Mouse (Mus musculus) embryonic facial prominence, embryonic 13.5 days (tissue): ENCODE data around the gene Wipf1. TPM values are rescaled to one million over a fixed set of nuclear protein-coding genes. Genes with fewer than 3 reads are reported as not detected.
A peak's percentile ranks its signal among the peaks of the same experiment; 100 is the strongest.

Experiments used
- ATAC-seq: fragments of 200-750 bp; cut with Nextera tagmentation; 2 replicates; pipeline ENCODE4 v1.8.0; 2017; ENCODE audit warnings: low read depth; ENCODE audit not compliant: insufficient number of reproducible peaks, insufficient read depth, low FRiP score, low TSS enrichment
- H3K27ac ChIP-seq: fragments of 300-500 bp; sonication (generic); 2 replicates; pipeline ENCODE4 v1.5.1; 2015; ENCODE audit warnings: moderate library complexity, mild to moderate bottlenecking, inconsistent platforms
- H3K27me3 ChIP-seq: fragments of 300-500 bp; sonication (generic); 2 replicates; pipeline ENCODE4 v1.6.1; 2015; ENCODE audit warnings: mild to moderate bottlenecking, inconsistent platforms
- H3K36me3 ChIP-seq: fragments of 300-500 bp; sonication (generic); 2 replicates; pipeline ENCODE4 v1.6.1; 2015; ENCODE audit warnings: mild to moderate bottlenecking, inconsistent platforms
- H3K4me1 ChIP-seq: fragments of 300-500 bp; sonication (generic); 2 replicates; pipeline ENCODE4 v1.6.1; 2015; ENCODE audit warnings: inconsistent platforms
- H3K4me2 ChIP-seq: fragments of 300-500 bp; sonication (generic); 2 replicates; pipeline ENCODE4 v1.6.1; 2015; ENCODE audit warnings: moderate library complexity, mild to moderate bottlenecking, inconsistent platforms
- H3K4me3 ChIP-seq: fragments of 300-500 bp; sonication (generic); 2 replicates; pipeline ENCODE4 v1.5.1; 2015; ENCODE audit warnings: mild to moderate bottlenecking, inconsistent platforms
- H3K9ac ChIP-seq: fragments of 300-500 bp; sonication (generic); 2 replicates; pipeline ENCODE4 v1.6.1; 2015; ENCODE audit warnings: mild to moderate bottlenecking, inconsistent platforms
- H3K9me3 ChIP-seq: fragments of 300-500 bp; sonication (generic); 2 replicates; pipeline ENCODE4 v1.6.1; 2016; ENCODE audit warnings: inconsistent platforms
- WGBS: fragments of 180-500 bp; shearing (Covaris S2); methylation state at CpG from one replicate; pipeline ENCODE4 v1.1.7; 2015; ENCODE audit warnings: mixed read lengths; 5-methylcytosine and 5-hydroxymethylcytosine counted together
- polyA plus RNA-seq: library from polyadenylated mRNA; unstranded; fragments of >200 nt; fragmentation: Nextera tagmentation; extraction: Ambion mirVana; gene quantifications from 2 replicates; pipeline ENCODE4 v1.2.1, GENCODE M21; 2015

Gene Wipf1
- polyA plus RNA-seq, 1 experiment from 2014 or later, result 19.9 TPM

GRCm38 (mm10) chr2:73502863-73503429 lies 26.6 kb downstream of the Wipf1 start:
- H3K27me3 ChIP-seq, result no peaks in the 10 kb centered on the region
- no peaks in the 10 kb centered on the region for H3K9me3 ChIP-seq
- WGBS, result 69% methylated on average over 10 of the region's 10 CpGs
- H3K9ac ChIP-seq, result no peak overlapping the region
- H3K27ac ChIP-seq, result peak overlapping the region; percentile 68
- H3K4me1 ChIP-seq, result peaks cover 37% of the 10 kb centered on the region
- 0 out of 2 replicates have a peak, but pooled peaks have one; percentile 53 for ATAC-seq
- no peak overlapping the region for H3K4me2 ChIP-seq
- peaks cover 20% of the 10 kb centered on the region for H3K36me3 ChIP-seq
- no peak overlapping the region for H3K4me3 ChIP-seq

- peaks cover 36% of the 10 kb centered on the region for H3K4me1 ChIP-seq
- no peak overlapping the region for H3K4me2 ChIP-seq
- no peaks in the 10 kb centered on the region for H3K27me3 ChIP-seq
- ATAC-seq, result no peak
- 87% methylated on average over 13 of the region's 13 CpGs for WGBS
- no peak overlapping the region for H3K27ac ChIP-seq
- H3K9ac ChIP-seq, result no peak overlapping the region
- H3K4me3 ChIP-seq, result no peak overlapping the region
- H3K9me3 ChIP-seq, result no peaks in the 10 kb centered on the region
- peaks cover 31% of the 10 kb centered on the region for H3K36me3 ChIP-seq
These were observed 28.7 kb downstream of the Wipf1 start for GRCm38 (mm10) chr2:73500864-73501263.

GRCm38 (mm10) chr2:73498322-73498721 lies 31.2 kb downstream of the Wipf1 start:
- Histone ChIP-seq H3K4me2 (no peak overlapping the region), H3K9me3 (no peaks in the 10 kb centered on the region), H3K4me3 (no peak overlapping the region), H3K4me1 (peaks cover 36% of the 10 kb centered on the region), H3K27me3 (no peaks in the 10 kb centered on the region), H3K27ac (no peak overlapping the region), H3K9ac (no peak overlapping the region), H3K36me3 (peaks cover 31% of the 10 kb centered on the region)
- ATAC-seq, result no peak

- Histone ChIP-seq H3K9me3 (no peaks in the 10 kb centered on the region), H3K36me3 (peaks cover 31% of the 10 kb centered on the region), H3K9ac (no peak overlapping the region), H3K4me3 (no peak overlapping the region), H3K27me3 (no peaks in the 10 kb centered on the region), H3K4me1 (peaks cover 35% of the 10 kb centered on the region), H3K27ac (no peak overlapping the region; the same call in 1 of the 2 replicates), H3K4me2 (no peak overlapping the region)
- WGBS, result 28% methylated on average over 3 of the region's 3 CpGs
- ATAC-seq, result no peak
These were observed 32.0 kb downstream of the Wipf1 start for GRCm38 (mm10) chr2:73497572-73497971.

GRCm38 (mm10) chr2:73496944-73497343 lies 32.6 kb downstream of the Wipf1 start:
- peak overlapping the region; percentile 78; the same call in 1 of the 2 replicates for H3K27ac ChIP-seq
- no peak for ATAC-seq
- H3K4me3 ChIP-seq, result no peak overlapping the region
- H3K9me3 ChIP-seq, result no peaks in the 10 kb centered on the region
- H3K4me1 ChIP-seq, result peaks cover 33% of the 10 kb centered on the region
- no peak overlapping the region for H3K9ac ChIP-seq
- WGBS, result 80% methylated on average over 9 of the region's 9 CpGs
- H3K27me3 ChIP-seq, result no peaks in the 10 kb centered on the region
- H3K4me2 ChIP-seq, result no peak overlapping the region
- peaks cover 27% of the 10 kb centered on the region for H3K36me3 ChIP-seq

- Histone ChIP-seq H3K27me3 (no peaks in the 10 kb centered on the region), H3K36me3 (peaks cover 26% of the 10 kb centered on the region), H3K4me2 (0 out of 2 replicates have a peak overlapping the region, but pooled peaks have one; percentile 24), H3K4me3 (no peak overlapping the region), H3K4me1 (peaks cover 39% of the 10 kb centered on the region), H3K9ac (no peak overlapping the region), H3K9me3 (no peaks in the 10 kb centered on the region), H3K27ac (peak overlapping the region; percentile 78)
- ATAC-seq, result no peak
- 65% methylated on average over 4 of the region's 4 CpGs for WGBS
These were observed 33.2 kb downstream of the Wipf1 start for GRCm38 (mm10) chr2:73496329-73496685.

- no peak for ATAC-seq
- H3K27me3 ChIP-seq, result no peaks in the 10 kb centered on the region
- H3K9ac ChIP-seq, result no peak overlapping the region
- peaks cover 45% of the 10 kb centered on the region for H3K4me1 ChIP-seq
- H3K4me3 ChIP-seq, result no peak overlapping the region
- peaks cover 23% of the 10 kb centered on the region for H3K36me3 ChIP-seq
- WGBS, result 21% methylated on average over 16 of the region's 16 CpGs
- no peaks in the 10 kb centered on the region for H3K9me3 ChIP-seq
- peak overlapping the region; percentile 24; the same call in 1 of the 2 replicates for H3K4me2 ChIP-seq
- peak overlapping the region; percentile 78 for H3K27ac ChIP-seq
These were observed 33.8 kb downstream of the Wipf1 start for GRCm38 (mm10) chr2:73495617-73496328.

- Histone ChIP-seq H3K27me3 (no peaks in the 10 kb centered on the region), H3K27ac (no peak overlapping the region; the same call in 1 of the 2 replicates)
- 54% methylated on average over 3 of the region's 3 CpGs for WGBS
These were observed 36.0 kb downstream of the Wipf1 start for GRCm38 (mm10) chr2:73493517-73493916.

GRCm38 (mm10) chr2:73491442-73492241 lies 37.9 kb downstream of the Wipf1 start:
- peak overlapping the region; percentile 72 for H3K27ac ChIP-seq
- no peak overlapping the region for H3K4me3 ChIP-seq
- H3K4me1 ChIP-seq, result peaks cover 68% of the 10 kb centered on the region
- H3K4me2 ChIP-seq, result no peak overlapping the region
- no peak for ATAC-seq
- H3K9ac ChIP-seq, result no peak overlapping the region
- no peaks in the 10 kb centered on the region for H3K27me3 ChIP-seq
- H3K9me3 ChIP-seq, result no peaks in the 10 kb centered on the region
- 42% methylated on average over 9 of the region's 9 CpGs for WGBS
- peaks cover 5% of the 10 kb centered on the region; the same call in 1 of the 2 replicates for H3K36me3 ChIP-seq

More at GRCm38 (mm10) chr2:73493517-73493916, 36.0 kb downstream of the Wipf1 start:
- peaks cover 22% of the 10 kb centered on the region for H3K36me3 ChIP-seq
- H3K4me3 ChIP-seq, result no peak overlapping the region
- H3K4me1 ChIP-seq, result peaks cover 55% of the 10 kb centered on the region
- no peaks in the 10 kb centered on the region for H3K9me3 ChIP-seq
- ATAC-seq, result no peak
- H3K9ac ChIP-seq, result no peak overlapping the region
- H3K4me2 ChIP-seq, result no peak overlapping the region

- no peak for ATAC-seq
- peaks cover 69% of the 10 kb centered on the region for H3K4me1 ChIP-seq
- no peak overlapping the region for H3K4me3 ChIP-seq
- WGBS, result 82% methylated on average over 1 of the region's 1 CpGs
- no peak overlapping the region for H3K4me2 ChIP-seq
- H3K27me3 ChIP-seq, result no peaks in the 10 kb centered on the region
- H3K9ac ChIP-seq, result no peak overlapping the region
- no peaks in the 10 kb centered on the region for H3K9me3 ChIP-seq
- peak overlapping the region; percentile 72; the same call in 1 of the 2 replicates for H3K27ac ChIP-seq
- peaks cover 5% of the 10 kb centered on the region; the same call in 1 of the 2 replicates for H3K36me3 ChIP-seq
These were observed 39.1 kb downstream of the Wipf1 start for GRCm38 (mm10) chr2:73490466-73490865.

- H3K4me1 ChIP-seq, result peaks cover 79% of the 10 kb centered on the region
- no peaks in the 10 kb centered on the region for H3K9me3 ChIP-seq
- H3K36me3 ChIP-seq, result peaks cover 10% of the 10 kb centered on the region; the same call in 1 of the 2 replicates
- no peak overlapping the region for H3K9ac ChIP-seq
- 54% methylated on average over 8 of the region's 8 CpGs for WGBS
- ATAC-seq, result no peak
- H3K4me2 ChIP-seq, result peak overlapping the region; percentile 56
- H3K27me3 ChIP-seq, result no peaks in the 10 kb centered on the region
- peak overlapping the region; percentile 99 for H3K27ac ChIP-seq
- H3K4me3 ChIP-seq, result no peak overlapping the region
These were observed 43.4 kb downstream of the Wipf1 start for GRCm38 (mm10) chr2:73486120-73486601.
